Mouse (Mus musculus) kidney, adult 2 months (tissue): ENCODE measurements around the gene Lgals2.

ENCODE experiments used
- CTCF ChIP-seq: fragments of 200-500 bp; conservative IDR thresholded peaks from 2 replicates; pipeline ENCODE4 v1.5.1; 2011; ENCODE audit warnings: low read depth, mild to moderate bottlenecking, control low read depth, low read length, moderate library complexity, mixed read lengths; ENCODE audit not compliant: insufficient read depth, insufficient read length
- POLR2A ChIP-seq: fragments of 200-500 bp; IDR thresholded peaks from one replicate; pipeline ENCODE4 v1.6.1; 2011; ENCODE audit warnings: low read depth, low read length, control low read depth

DNA sequence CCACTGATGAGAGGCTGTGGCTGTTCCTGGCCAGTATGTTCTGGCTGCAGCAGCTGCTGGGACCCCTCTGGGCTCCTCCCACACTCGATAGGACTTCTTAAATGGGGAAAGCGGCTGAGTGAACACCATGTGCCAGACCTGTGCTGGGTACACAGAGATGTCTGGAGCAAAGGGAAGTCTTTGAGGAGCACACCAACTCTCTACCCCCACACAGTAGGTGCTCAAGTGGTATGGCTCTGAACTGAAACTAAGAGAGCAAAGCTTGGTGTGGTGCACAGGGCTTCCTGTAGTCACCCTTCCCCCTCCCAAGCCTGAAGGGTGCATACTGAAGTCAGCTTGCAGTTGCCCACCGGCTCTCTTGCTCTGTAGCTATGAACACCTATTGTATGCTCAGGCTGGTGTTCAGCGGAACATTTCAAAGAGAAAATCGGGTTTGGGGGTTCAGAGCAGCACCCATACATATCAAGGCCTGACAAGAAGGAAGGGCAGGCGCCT, 43.2 kb upstream of the Lgals2 start:
- TF ChIP-seq CTCF, result no peak
- no peak for TF ChIP-seq POLR2A
